Mouse (Mus musculus): ENCODE data around the gene Ptges. TPM values are rescaled to one million over a fixed set of nuclear protein-coding genes. Genes with fewer than 3 reads are reported as not detected.
"Not testable (repeated sequence)": the region's sequence is repeated elsewhere in the genome, so short reads cannot be mapped to it uniquely, and the experiment has no call there.

Gene Ptges
- polyA plus RNA-seq, 1 experiment from 2014 or later: 4.2 TPM

DNA sequence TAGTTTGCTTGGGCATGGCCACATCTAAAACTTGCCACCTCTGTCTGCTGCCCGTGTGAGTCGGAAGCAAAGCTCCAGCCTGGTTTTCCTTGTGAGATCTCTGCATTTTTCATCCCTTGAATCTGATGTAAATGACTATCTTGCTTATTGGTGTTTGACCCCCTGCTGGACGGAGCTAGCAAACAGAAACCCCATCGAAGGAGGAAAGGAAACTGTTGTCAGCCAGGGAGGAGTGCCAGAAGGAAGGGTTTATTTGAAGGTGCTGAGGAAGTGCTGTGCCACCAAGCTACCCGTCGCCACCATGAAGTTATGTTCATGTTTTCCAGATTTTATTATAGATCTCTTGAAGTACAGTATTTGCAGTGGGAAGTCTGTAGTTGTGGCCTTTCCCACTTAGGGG is 25.1 kb upstream of the Ptges start:
- Histone ChIP-seq H3K9ac (replicated peaks; ENCODE audit: low read length) (no peak overlapping the region; the same call in 1 of the 2 replicates), H3K4me1 (ENCODE audit: control insufficient read depth, insufficient read depth, low read length) (peaks cover 20% of the 10 kb centered on the region), H3K9me3 (ENCODE audit: control insufficient read depth, low read length) (no peaks in the 10 kb centered on the region), H3K27ac (replicated peaks; ENCODE audit: low read depth, low read length) (no peak overlapping the region), H3K4me2 (ENCODE audit: low read length) (peak overlapping the region; percentile 89), H3K36me3 (ENCODE audit: control insufficient read depth, insufficient read depth, low read length) (peaks cover 49% of the 10 kb centered on the region), H3K27me3 (ENCODE audit: control insufficient read depth, insufficient read depth, low read length) (no peaks in the 10 kb centered on the region), H3K4me3 (replicated peaks; ENCODE audit: low read depth, low read length) (no peak overlapping the region)
- ATAC-seq (ENCODE audit: low FRiP score, low TSS enrichment) (no peak), DNase-seq (no peak)
- WGBS: 84% methylated on average over 6 of the region's 6 CpGs

DNA sequence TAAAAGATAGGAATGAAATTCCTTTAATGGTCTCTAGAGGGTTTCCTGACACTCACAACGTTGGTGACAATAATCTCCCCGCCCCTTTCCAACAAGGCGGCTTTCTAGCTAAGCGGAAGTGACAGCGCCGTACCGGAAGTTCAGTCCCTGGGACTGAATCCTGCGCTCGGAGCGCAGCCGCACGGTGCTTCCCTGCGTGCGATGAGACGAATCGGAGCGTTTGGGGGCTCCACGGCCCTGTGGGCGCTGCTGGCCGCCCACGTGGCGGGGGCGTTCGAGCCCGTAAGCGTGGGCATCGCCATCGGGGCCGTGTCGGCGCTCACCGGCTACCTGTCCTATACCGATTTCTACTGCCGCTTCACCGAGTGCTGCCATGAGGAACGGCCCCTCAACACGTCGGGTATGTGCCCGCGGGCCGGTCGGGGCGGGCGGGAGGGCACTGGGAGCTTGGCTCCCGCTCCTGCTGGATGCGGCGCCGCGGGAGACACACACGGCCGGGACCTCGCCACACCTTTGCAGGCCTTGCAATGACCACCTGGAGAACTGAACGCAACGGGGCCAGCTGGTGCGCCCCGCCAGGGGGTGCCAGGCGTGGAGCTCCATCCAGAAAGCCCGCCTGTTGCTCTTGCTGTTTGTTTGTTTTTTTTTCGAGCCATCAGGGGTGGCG is 23.3 kb upstream of the Ptges start, which contains the start of gene Tor1b:
TSS of gene Tor1b (plus strand) at position 136 of the 667 bp plus-strand sequence.
- ATAC-seq (ENCODE audit: low FRiP score, low TSS enrichment) (peak; percentile 85), DNase-seq (peak; percentile 97)
- Histone ChIP-seq H3K9me3 (ENCODE audit: control insufficient read depth, low read length) (no peaks in the 10 kb centered on the region), H3K36me3 (ENCODE audit: control insufficient read depth, insufficient read depth, low read length) (peaks cover 30% of the 10 kb centered on the region), H3K4me2 (ENCODE audit: low read length) (peak within 1 kb of the TSS; percentile 89), H3K27me3 (ENCODE audit: control insufficient read depth, insufficient read depth, low read length) (no peaks in the 10 kb centered on the region), H3K4me3 (replicated peaks; ENCODE audit: low read depth, low read length) (peak within 1 kb of the TSS; percentile 78), H3K9ac (replicated peaks; ENCODE audit: low read length) (peak within 1 kb of the TSS; percentile 76), H3K4me1 (ENCODE audit: control insufficient read depth, insufficient read depth, low read length) (peaks cover 20% of the 10 kb centered on the region), H3K27ac (replicated peaks; ENCODE audit: low read depth, low read length) (peak within 1 kb of the TSS; percentile 65)
- WGBS: under 1% methylated on average over 60 of the region's 60 CpGs

DNA sequence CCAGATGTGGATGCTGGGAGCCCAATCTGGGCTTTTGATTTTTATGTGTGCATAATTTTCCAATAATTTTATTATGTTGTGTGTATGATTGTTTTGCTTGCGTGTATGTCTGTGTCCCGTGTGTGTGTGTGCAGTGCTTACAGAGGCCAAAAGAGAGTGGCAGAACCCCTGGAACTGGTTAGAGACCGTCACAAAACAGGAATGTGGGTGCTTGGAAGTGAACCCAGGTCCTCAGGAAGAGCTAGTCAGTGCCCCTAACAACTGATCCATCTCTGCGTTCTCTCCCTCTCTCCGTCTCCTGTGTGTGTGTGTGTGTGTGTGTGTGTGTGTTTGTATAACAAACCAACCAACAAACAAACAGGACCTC is 22.8 kb upstream of the Ptges start:
- ATAC-seq (ENCODE audit: low FRiP score, low TSS enrichment): no peak
- Histone ChIP-seq H3K4me1 (ENCODE audit: control insufficient read depth, insufficient read depth, low read length) (peaks cover 20% of the 10 kb centered on the region), H3K27me3 (ENCODE audit: control insufficient read depth, insufficient read depth, low read length) (no peaks in the 10 kb centered on the region), H3K27ac (replicated peaks; ENCODE audit: low read depth, low read length) (peak overlapping the region; percentile 65), H3K4me2 (ENCODE audit: low read length) (peak overlapping the region; percentile 89), H3K9me3 (ENCODE audit: control insufficient read depth, low read length) (no peaks in the 10 kb centered on the region), H3K4me3 (replicated peaks; ENCODE audit: low read depth, low read length) (peak overlapping the region; percentile 78), H3K36me3 (ENCODE audit: control insufficient read depth, insufficient read depth, low read length) (peaks cover 25% of the 10 kb centered on the region), H3K9ac (replicated peaks; ENCODE audit: low read length) (peak overlapping the region; percentile 76; the same call in 1 of the 2 replicates)
- DNase-seq: no peak
- WGBS: 25% methylated on average over 5 of the region's 5 CpGs

DNA sequence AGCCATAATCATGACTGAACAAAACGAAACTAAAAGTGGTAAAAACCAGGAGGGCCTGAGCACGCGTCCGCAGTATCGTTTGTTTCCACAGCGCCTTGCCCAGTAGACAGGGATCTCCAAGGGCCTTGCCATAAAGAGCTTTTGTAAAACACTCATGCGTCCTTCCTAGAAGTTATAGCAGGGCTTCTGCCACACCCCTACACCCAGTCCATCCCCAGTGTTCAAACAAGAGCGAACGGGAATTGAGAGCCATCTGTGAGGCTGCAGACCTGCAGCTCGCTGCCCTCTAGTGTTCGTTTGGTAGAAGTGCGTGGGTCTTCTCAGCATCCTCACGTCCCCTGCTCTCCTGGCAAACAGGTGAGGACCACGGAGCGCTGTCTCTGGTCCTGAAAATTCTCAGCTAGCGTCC is 12.9 kb upstream of the Ptges start:
- H3K36me3 ChIP-seq (ENCODE audit: control insufficient read depth, insufficient read depth, low read length): no peaks in the 10 kb centered on the region
- no peaks in the 10 kb centered on the region for H3K4me1 ChIP-seq (ENCODE audit: control insufficient read depth, insufficient read depth, low read length)
- no peak overlapping the region for H3K4me3 ChIP-seq (replicated peaks; ENCODE audit: low read depth, low read length)
- DNase-seq: peak; percentile 89
- no peak overlapping the region for H3K27ac ChIP-seq (replicated peaks; ENCODE audit: low read depth, low read length)
- H3K9me3 ChIP-seq (ENCODE audit: control insufficient read depth, low read length): no peaks in the 10 kb centered on the region
- peak overlapping the region; percentile 28; the same call in 1 of the 2 replicates for H3K4me2 ChIP-seq (ENCODE audit: low read length)
- ATAC-seq (ENCODE audit: low FRiP score, low TSS enrichment): no peak; the same call in 1 of the 2 replicates
- no peak overlapping the region for H3K9ac ChIP-seq (replicated peaks; ENCODE audit: low read length)
- no peaks in the 10 kb centered on the region for H3K27me3 ChIP-seq (ENCODE audit: control insufficient read depth, insufficient read depth, low read length)
- 31% methylated on average over 16 of the region's 16 CpGs for WGBS

DNA sequence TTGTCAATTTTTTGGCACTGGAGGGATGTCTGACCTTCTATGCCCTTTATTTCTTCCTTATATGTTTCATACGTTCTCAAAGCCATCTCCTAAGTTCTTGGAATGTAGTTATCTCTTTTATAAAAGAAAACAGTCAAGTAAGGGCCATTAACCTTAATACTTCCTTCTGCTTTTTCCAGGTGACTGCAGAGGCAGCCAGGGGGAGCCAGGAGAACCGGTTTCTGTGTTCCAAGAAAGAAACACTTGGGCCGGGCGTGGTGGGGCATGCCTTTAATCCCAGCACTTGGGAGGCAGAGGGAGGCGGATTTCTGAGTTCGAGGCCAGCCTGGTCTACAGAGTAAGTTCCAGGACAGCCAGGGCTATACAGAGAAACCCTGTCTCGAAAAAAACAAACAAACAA is 12.5 kb upstream of the Ptges start:
- 51% methylated on average over 7 of the region's 7 CpGs for WGBS
- not testable (repeated sequence) for H3K4me1 ChIP-seq (ENCODE audit: control insufficient read depth, insufficient read depth, low read length); DNase-seq; H3K36me3 ChIP-seq (ENCODE audit: control insufficient read depth, insufficient read depth, low read length); H3K9ac ChIP-seq (replicated peaks; ENCODE audit: low read length); H3K9me3 ChIP-seq (ENCODE audit: control insufficient read depth, low read length); H3K27me3 ChIP-seq (ENCODE audit: control insufficient read depth, insufficient read depth, low read length); H3K27ac ChIP-seq (replicated peaks; ENCODE audit: low read depth, low read length); H3K4me2 ChIP-seq (ENCODE audit: low read length); H3K4me3 ChIP-seq (replicated peaks; ENCODE audit: low read depth, low read length); ATAC-seq (ENCODE audit: low FRiP score, low TSS enrichment)

DNA sequence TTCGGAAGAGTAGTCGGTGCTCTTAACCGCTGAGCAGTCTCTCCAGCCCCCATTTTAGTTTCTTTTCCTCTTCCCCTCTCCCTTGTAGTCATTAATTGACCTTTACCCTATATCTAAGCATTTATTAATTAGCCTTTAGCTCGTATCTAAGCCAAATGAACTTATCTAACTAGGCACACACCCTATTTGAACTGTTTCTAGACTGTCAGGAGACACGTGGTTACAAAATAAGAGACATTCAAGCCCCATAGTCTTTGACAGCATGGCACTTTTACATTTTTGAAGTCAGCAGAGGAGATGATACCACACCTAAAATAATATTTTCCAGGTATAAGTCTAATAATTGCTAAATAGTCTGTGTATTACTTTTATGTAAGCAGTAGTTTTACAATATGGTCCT is 11.9 kb upstream of the Ptges start:
- no peaks in the 10 kb centered on the region for H3K36me3 ChIP-seq (ENCODE audit: control insufficient read depth, insufficient read depth, low read length)
- H3K27me3 ChIP-seq (ENCODE audit: control insufficient read depth, insufficient read depth, low read length): no peaks in the 10 kb centered on the region
- WGBS: 92% methylated on average over 5 of the region's 5 CpGs
- H3K4me3 ChIP-seq (replicated peaks; ENCODE audit: low read depth, low read length): no peak overlapping the region
- no peak overlapping the region for H3K27ac ChIP-seq (replicated peaks; ENCODE audit: low read depth, low read length)
- no peak overlapping the region for H3K9ac ChIP-seq (replicated peaks; ENCODE audit: low read length)
- H3K4me1 ChIP-seq (ENCODE audit: control insufficient read depth, insufficient read depth, low read length): no peaks in the 10 kb centered on the region
- H3K9me3 ChIP-seq (ENCODE audit: control insufficient read depth, low read length): no peaks in the 10 kb centered on the region
- ATAC-seq (ENCODE audit: low FRiP score, low TSS enrichment) (no peak), DNase-seq (no peak)
- H3K4me2 ChIP-seq (ENCODE audit: low read length): no peak overlapping the region

DNA sequence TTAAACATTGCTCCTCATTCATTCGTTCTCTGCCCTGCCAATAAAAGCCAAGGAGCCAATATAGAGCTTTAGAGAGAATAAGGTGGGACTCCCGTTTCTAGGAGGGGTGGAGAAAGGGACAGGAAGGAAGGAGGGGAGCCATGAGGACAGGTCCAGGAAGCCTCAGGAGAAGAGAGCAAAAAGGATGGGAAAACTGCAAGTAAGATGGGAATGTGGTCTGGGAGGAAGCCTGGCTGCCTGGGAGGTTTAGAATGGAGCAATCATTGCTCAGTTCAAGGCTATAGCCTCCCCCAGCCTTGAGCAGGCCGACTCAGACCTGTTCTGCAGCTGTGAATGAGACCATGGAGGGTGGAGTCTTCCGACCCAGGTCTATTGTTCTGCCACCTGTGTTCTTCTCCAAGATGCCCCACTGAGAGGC is 8.9 kb upstream of the Ptges start:
- H3K36me3 ChIP-seq (ENCODE audit: control insufficient read depth, insufficient read depth, low read length): no peaks in the 10 kb centered on the region
- ATAC-seq (ENCODE audit: low FRiP score, low TSS enrichment) (no peak), DNase-seq (no peak)
- 44% methylated on average over 4 of the region's 4 CpGs for WGBS
- no peak overlapping the region for H3K27ac ChIP-seq (replicated peaks; ENCODE audit: low read depth, low read length)
- H3K4me1 ChIP-seq (ENCODE audit: control insufficient read depth, insufficient read depth, low read length): no peaks in the 10 kb centered on the region
- H3K9ac ChIP-seq (replicated peaks; ENCODE audit: low read length): no peak overlapping the region
- no peak overlapping the region for H3K4me3 ChIP-seq (replicated peaks; ENCODE audit: low read depth, low read length)
- no peaks in the 10 kb centered on the region for H3K27me3 ChIP-seq (ENCODE audit: control insufficient read depth, insufficient read depth, low read length)
- H3K9me3 ChIP-seq (ENCODE audit: control insufficient read depth, low read length): no peaks in the 10 kb centered on the region
- no peak overlapping the region for H3K4me2 ChIP-seq (ENCODE audit: low read length)

DNA sequence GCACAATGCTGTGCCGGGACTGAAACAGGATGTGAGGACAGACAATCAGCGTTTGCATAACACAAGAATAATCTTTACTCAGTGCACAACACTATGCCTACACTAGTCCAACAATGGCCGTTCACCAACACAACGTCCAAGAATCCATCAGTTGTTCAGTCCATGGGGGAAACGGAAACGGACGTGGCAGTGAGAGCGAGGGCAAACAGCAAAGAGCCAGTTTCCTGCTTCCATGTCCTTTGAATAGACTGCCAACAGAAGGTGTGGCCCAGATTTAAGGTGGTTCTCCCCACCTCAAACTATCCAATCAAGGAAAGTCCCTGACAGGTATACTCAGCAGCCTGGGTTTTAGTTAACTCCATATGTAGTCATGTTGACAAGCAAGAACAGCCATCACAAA is 8.1 kb upstream of the Ptges start:
- Histone ChIP-seq H3K4me3 (replicated peaks; ENCODE audit: low read depth, low read length) (no peak overlapping the region), H3K9me3 (ENCODE audit: control insufficient read depth, low read length) (no peaks in the 10 kb centered on the region), H3K36me3 (ENCODE audit: control insufficient read depth, insufficient read depth, low read length) (no peaks in the 10 kb centered on the region), H3K4me1 (ENCODE audit: control insufficient read depth, insufficient read depth, low read length) (no peaks in the 10 kb centered on the region), H3K27ac (replicated peaks; ENCODE audit: low read depth, low read length) (no peak overlapping the region), H3K4me2 (ENCODE audit: low read length) (no peak overlapping the region), H3K27me3 (ENCODE audit: control insufficient read depth, insufficient read depth, low read length) (no peaks in the 10 kb centered on the region), H3K9ac (replicated peaks; ENCODE audit: low read length) (no peak overlapping the region)
- ATAC-seq (ENCODE audit: low FRiP score, low TSS enrichment): no peak
- WGBS: 85% methylated on average over 8 of the region's 8 CpGs
- DNase-seq: no peak

DNA sequence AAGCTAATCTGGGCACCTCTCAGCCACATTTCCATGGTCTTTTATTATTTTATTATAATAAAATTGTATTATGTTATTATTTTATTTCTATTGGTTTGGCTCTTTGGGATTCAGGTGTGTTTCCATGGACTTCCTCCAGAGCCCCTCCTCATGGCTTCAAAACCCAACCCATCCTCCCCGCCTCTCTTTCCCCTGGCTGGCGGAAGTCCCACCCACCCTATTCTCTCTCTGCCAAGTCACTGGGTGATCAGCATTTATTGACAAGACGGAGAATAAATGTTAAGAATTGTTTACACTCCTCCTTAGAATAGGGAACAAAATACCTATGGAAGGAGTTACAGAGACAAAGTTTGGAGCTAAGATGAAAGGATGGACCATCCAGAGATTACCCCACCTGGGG is 7.1 kb upstream of the Ptges start:
- DNase-seq (no peak), ATAC-seq (ENCODE audit: low FRiP score, low TSS enrichment) (no peak)
- no peak overlapping the region for H3K9ac ChIP-seq (replicated peaks; ENCODE audit: low read length)
- no peak overlapping the region for H3K4me2 ChIP-seq (ENCODE audit: low read length)
- 78% methylated on average over 3 of the region's 3 CpGs for WGBS
- no peak overlapping the region for H3K4me3 ChIP-seq (replicated peaks; ENCODE audit: low read depth, low read length)
- H3K27me3 ChIP-seq (ENCODE audit: control insufficient read depth, insufficient read depth, low read length): no peaks in the 10 kb centered on the region
- no peaks in the 10 kb centered on the region for H3K36me3 ChIP-seq (ENCODE audit: control insufficient read depth, insufficient read depth, low read length)
- no peaks in the 10 kb centered on the region for H3K9me3 ChIP-seq (ENCODE audit: control insufficient read depth, low read length)
- no peak overlapping the region for H3K27ac ChIP-seq (replicated peaks; ENCODE audit: low read depth, low read length)
- H3K4me1 ChIP-seq (ENCODE audit: control insufficient read depth, insufficient read depth, low read length): no peaks in the 10 kb centered on the region

Data from midbrain, embryonic 14.5 days (tissue).